Comparison of ENCODE assay signal across 17 mouse cellular contexts in the genomic region with DNA sequence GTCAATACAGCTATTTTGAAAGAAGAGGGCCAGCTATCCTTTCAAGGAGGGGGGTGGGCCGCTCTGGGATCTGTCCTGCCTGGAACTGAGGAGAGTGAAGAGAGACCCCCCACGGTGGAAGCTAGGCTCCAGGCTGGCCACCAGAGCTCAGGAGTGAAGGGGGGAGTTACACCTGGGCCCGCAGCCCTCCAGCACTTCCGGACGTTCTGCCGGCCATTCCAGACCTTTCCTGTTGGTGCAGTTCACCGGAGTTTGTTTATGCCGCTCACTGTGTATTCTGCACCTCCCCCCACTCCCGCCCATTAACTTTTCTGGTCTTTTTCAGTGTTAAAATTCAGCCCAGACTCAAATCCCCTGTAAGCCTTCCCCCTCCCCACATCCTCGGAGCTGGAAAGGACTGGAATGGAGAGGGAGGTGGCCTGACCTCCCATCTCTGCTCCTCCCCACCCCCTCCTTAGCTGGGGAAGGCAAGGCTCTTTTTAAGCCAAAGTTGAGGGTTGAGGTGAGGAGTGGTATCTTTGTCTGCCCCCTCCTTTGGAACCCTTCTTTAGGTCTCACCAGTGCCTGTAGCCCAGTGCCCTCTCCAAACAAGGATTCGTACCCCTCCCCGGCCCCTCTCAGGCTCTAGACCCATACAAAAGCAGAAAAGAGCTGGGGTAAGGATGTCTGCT. TPM values are rescaled to one million over a fixed set of nuclear protein-coding genes. Genes with fewer than 3 reads are reported as not detected.
DNase-seq lines count a peak whose midpoint lies in the region; ATAC-seq and TF ChIP-seq lines count a peak whose summit lies in the region.
"Had no signal": no experiment of that assay in that cellular context is flagged by ENCODE, and none has a peak within 500 bp of the region (broad histone marks: within the 10 kb centered on the region; RNA-seq: fewer than 3 reads in every experiment).

No protein-coding gene starts in this region.

- no peaks in the 10 kb centered on the region for H3K9me3 ChIP-seq in lung, embryonic 14.5 days (ENCODE audit: low read depth, low read length)
- H3K9me3 ChIP-seq in embryonic facial prominence, embryonic 13.5 days, result no peaks in the 10 kb centered on the region
- H3K9me3 ChIP-seq in stomach, postnatal 0 days (ENCODE audit: control insufficient read depth, low read length), result no peaks in the 10 kb centered on the region
- H3K9me3 ChIP-seq in forebrain, embryonic 11.5 days (ENCODE audit: control insufficient read depth, low read length), result no peaks in the 10 kb centered on the region
- H3K9me3 ChIP-seq: limb, embryonic 15.5 days; midbrain, embryonic 15.5 days; neural tube, embryonic 13.5 days; stomach, embryonic 15.5 days had no signal

- no peaks in the 10 kb centered on the region for H3K27me3 ChIP-seq in lung, embryonic 14.5 days (ENCODE audit: insufficient read depth, low read length)
- H3K27me3 ChIP-seq in embryonic facial prominence, embryonic 13.5 days, result peaks cover 10% of the 10 kb centered on the region
- no peaks in the 10 kb centered on the region for H3K27me3 ChIP-seq in stomach, postnatal 0 days (ENCODE audit: control insufficient read depth, insufficient read depth, low read length)
- H3K27me3 ChIP-seq in forebrain, embryonic 11.5 days (ENCODE audit: control insufficient read depth, insufficient read depth, low read length), result no peaks in the 10 kb centered on the region
- H3K27me3 ChIP-seq: midbrain, embryonic 15.5 days; neural tube, embryonic 13.5 days had no signal

- H3K36me3 ChIP-seq in lung, embryonic 14.5 days (ENCODE audit: insufficient read depth), result no peaks in the 10 kb centered on the region
- H3K36me3 ChIP-seq in embryonic facial prominence, embryonic 13.5 days, result no peaks in the 10 kb centered on the region
- H3K36me3 ChIP-seq in stomach, postnatal 0 days (ENCODE audit: control insufficient read depth, insufficient read depth, low read length), result no peaks in the 10 kb centered on the region
- H3K36me3 ChIP-seq in forebrain, embryonic 11.5 days (ENCODE audit: control insufficient read depth, insufficient read depth, low read length), result no peaks in the 10 kb centered on the region
- H3K36me3 ChIP-seq: limb, embryonic 15.5 days; midbrain, embryonic 15.5 days; neural tube, embryonic 13.5 days; stomach, embryonic 15.5 days had no signal

- WGBS in lung, embryonic 14.5 days, result 20% methylated on average over 12 of the region's 12 CpGs
- 23% methylated on average over 12 of the region's 12 CpGs for WGBS in embryonic facial prominence, embryonic 13.5 days
- WGBS in stomach, postnatal 0 days, result 28% methylated on average over 12 of the region's 12 CpGs
- 36% methylated on average over 12 of the region's 12 CpGs for WGBS in forebrain, embryonic 11.5 days

- peak; percentile 9 for DNase-seq in lung, embryonic 14.5 days
- no peak for DNase-seq in lung, adult 18-20 months
- DNase-seq in kidney, postnatal 4 days, result peak; percentile 10 to 59
- DNase-seq in stomach, postnatal 0 days (ENCODE audit: low spot score), result no peak
- no peak for DNase-seq in cerebellum, adult 18-20 months
- no peak for DNase-seq in forebrain, embryonic 11.5 days (ENCODE audit: low spot score)
- DNase-seq in adrenal gland, adult (ENCODE audit: inconsistent age in 2 of 2, low spot score in 1 of 2), result no peak
- DNase-seq: cerebellum, adult 9-10 months; lung, postnatal 4 days; right cerebral cortex, postnatal 14 days had no signal

- no peak overlapping the region for H3K27ac ChIP-seq in lung, embryonic 14.5 days (ENCODE audit: low read depth)
- no peak overlapping the region for H3K27ac ChIP-seq in embryonic facial prominence, embryonic 13.5 days
- no peak overlapping the region for H3K27ac ChIP-seq in stomach, postnatal 0 days (replicated peaks)
- H3K27ac ChIP-seq in forebrain, embryonic 11.5 days (ENCODE audit: low read depth, low read length), result no peak overlapping the region
- H3K27ac ChIP-seq: limb, embryonic 15.5 days; midbrain, embryonic 15.5 days; neural tube, embryonic 13.5 days; stomach, embryonic 15.5 days had no signal

- peak overlapping the region; percentile 18; the same call in 1 of the 2 replicates for H3K4me2 ChIP-seq in lung, embryonic 14.5 days
- H3K4me2 ChIP-seq in embryonic facial prominence, embryonic 13.5 days, result peak overlapping the region; percentile 16
- H3K4me2 ChIP-seq in stomach, postnatal 0 days (replicated peaks; ENCODE audit: low read depth), result no peak overlapping the region
- H3K4me2 ChIP-seq in forebrain, embryonic 11.5 days (ENCODE audit: low read depth, low read length, severe bottlenecking), result no peak overlapping the region
- H3K4me2 ChIP-seq: heart, embryonic 11.5 days; limb, embryonic 15.5 days; midbrain, embryonic 15.5 days; neural tube, embryonic 13.5 days; stomach, embryonic 15.5 days had no signal

- no peak overlapping the region for H3K4me3 ChIP-seq in lung, embryonic 14.5 days (ENCODE audit: low read depth, low read length)
- no peak overlapping the region for H3K4me3 ChIP-seq in embryonic facial prominence, embryonic 13.5 days
- H3K4me3 ChIP-seq in stomach, postnatal 0 days (ENCODE audit: low read depth, low read length), result no peak overlapping the region
- no peak overlapping the region for H3K4me3 ChIP-seq in forebrain, embryonic 11.5 days (ENCODE audit: low read depth, low read length)
- H3K4me3 ChIP-seq: limb, embryonic 15.5 days; midbrain, embryonic 15.5 days; neural tube, embryonic 13.5 days; stomach, embryonic 15.5 days had no signal

- no peak overlapping the region for H3K9ac ChIP-seq in lung, embryonic 14.5 days
- no peak overlapping the region for H3K9ac ChIP-seq in embryonic facial prominence, embryonic 13.5 days
- no peak overlapping the region for H3K9ac ChIP-seq in stomach, postnatal 0 days (ENCODE audit: low read length)
- H3K9ac ChIP-seq in forebrain, embryonic 11.5 days (ENCODE audit: low read length), result no peak overlapping the region
- H3K9ac ChIP-seq: limb, embryonic 15.5 days; midbrain, embryonic 15.5 days; neural tube, embryonic 13.5 days; stomach, embryonic 15.5 days had no signal

- no peaks in the 10 kb centered on the region for H3K4me1 ChIP-seq in lung, embryonic 14.5 days (ENCODE audit: insufficient read depth)
- no peaks in the 10 kb centered on the region for H3K4me1 ChIP-seq in embryonic facial prominence, embryonic 13.5 days
- H3K4me1 ChIP-seq in stomach, postnatal 0 days (replicated peaks; ENCODE audit: control insufficient read depth, insufficient read depth), result no peaks in the 10 kb centered on the region
- H3K4me1 ChIP-seq in forebrain, embryonic 11.5 days (replicated peaks; ENCODE audit: control insufficient read depth, insufficient read depth, low read length), result no peaks in the 10 kb centered on the region
- H3K4me1 ChIP-seq: midbrain, embryonic 15.5 days; neural tube, embryonic 13.5 days; stomach, embryonic 15.5 days had no signal

- ATAC-seq in lung, embryonic 14.5 days (ENCODE audit: insufficient read depth), result no peak
- ATAC-seq in embryonic facial prominence, embryonic 13.5 days (ENCODE audit: insufficient number of reproducible peaks, insufficient read depth, low FRiP score, low TSS enrichment, low read depth), result no peak
- peak; percentile 54; the same call in 1 of the 2 replicates for ATAC-seq in stomach, postnatal 0 days (ENCODE audit: low FRiP score, low TSS enrichment)
- no peak for ATAC-seq in forebrain, embryonic 11.5 days (replicated peaks; ENCODE audit: low FRiP score)
- ATAC-seq: CD4-positive, CD25-positive, alpha-beta regulatory T cell, adult 4 months; midbrain, embryonic 15.5 days had no signal

- no peak for TF ChIP-seq EP300 in stomach, postnatal 0 days (optimal IDR thresholded peaks at IDR 0.05)

- no peak for TF ChIP-seq CTCF in lung, embryonic 14.5 days (IDR thresholded peaks at IDR 0.05; ENCODE audit: low read depth)
- no peak for TF ChIP-seq CTCF in stomach, postnatal 0 days (IDR thresholded peaks at IDR 0.05; ENCODE audit: low read depth)

RNA-seq across cellular contexts. Expression of gene Dusp9, which starts 44.6 kb away (rescaled TPM):
- polyA plus RNA-seq in lung, embryonic 14.5 days (2014; fragmentation: Nextera tagmentation; extraction: Ambion mirVana), result 4.1 and 6.6 TPM in 2 replicates
- 13.3 and 17.4 TPM in 2 replicates for polyA plus RNA-seq in embryonic facial prominence, embryonic 13.5 days (2015; fragmentation: Nextera tagmentation; extraction: Ambion mirVana)
- polyA plus RNA-seq in stomach, postnatal 0 days (2015; fragmentation: Nextera tagmentation; extraction: Ambion mirVana), result 8.2 and 8.9 TPM in 2 replicates
- polyA plus RNA-seq in forebrain, embryonic 11.5 days (2014; fragmentation: Nextera tagmentation; extraction: Ambion mirVana), result 4.5 and 5.5 TPM in 2 replicates

Comparison
In these comparisons a context has a peak if more than half of its experiments do, and no peak if none do; other contexts are left out.
1. DNase-seq: peak in lung, embryonic 14.5 days (single experiment) and kidney, postnatal 4 days (2 of 2); none in lung, adult 18-20 months (0 of 2), stomach, postnatal 0 days (single experiment), cerebellum, adult 18-20 months (0 of 2), forebrain, embryonic 11.5 days (single experiment) and adrenal gland, adult (0 of 2).
2. H3K4me2 ChIP-seq: peak in lung, embryonic 14.5 days (single experiment) and embryonic facial prominence, embryonic 13.5 days (single experiment); none in stomach, postnatal 0 days (single experiment) and forebrain, embryonic 11.5 days (single experiment).